Mouse (Mus musculus) lung, postnatal 0 days (tissue): Measurements from ENCODE around the gene Arhgef18. TPM values are rescaled to one million over a fixed set of nuclear protein-coding genes. Genes with fewer than 3 reads are reported as not detected.

ENCODE experiments used
- ATAC-seq: fragments of 200-750 bp; cut with Nextera tagmentation; 2 replicates; pipeline ENCODE4 v1.8.0; 2017; ENCODE audit warnings: moderate library complexity
- DNase-seq: peaks from one replicate; pipeline ENCODE4 v3.0.0-alpha.2; 2016; ENCODE audit warnings: low spot score
- H3K27ac ChIP-seq: fragments of 300-500 bp; sonication (generic); 2 replicates; pipeline ENCODE4 v1.5.1; 2014; ENCODE audit warnings: antibody characterized with exemption, mild to moderate bottlenecking, low read length, mixed read lengths
- H3K27me3 ChIP-seq: fragments of 300-500 bp; sonication (generic); replicated peaks from 2 replicates; pipeline ENCODE4 v1.6.1; 2014; ENCODE audit warnings: low read length, mixed read lengths; ENCODE audit not compliant: insufficient read depth
- H3K36me3 ChIP-seq: fragments of 300-500 bp; sonication (generic); 2 replicates; pipeline ENCODE4 v1.6.1; 2014; ENCODE audit warnings: low read length, mixed read lengths; ENCODE audit not compliant: insufficient read depth
- H3K4me1 ChIP-seq: fragments of 300-500 bp; sonication (generic); 2 replicates; pipeline ENCODE4 v1.6.1; 2014; ENCODE audit warnings: antibody characterized with exemption, low read depth, low read length, mixed read lengths; ENCODE audit not compliant: insufficient read depth
- H3K4me2 ChIP-seq: fragments of 300-500 bp; sonication (generic); replicated peaks from 2 replicates; pipeline ENCODE4 v1.6.1; 2014; ENCODE audit warnings: low read depth, mild to moderate bottlenecking, low read length, moderate library complexity, mixed read lengths
- H3K4me3 ChIP-seq: fragments of 300-500 bp; sonication (generic); 2 replicates; pipeline ENCODE4 v1.5.1; 2014; ENCODE audit warnings: low read depth, low read length
- H3K9ac ChIP-seq: fragments of 300-500 bp; sonication (generic); replicated peaks from 2 replicates; pipeline ENCODE4 v1.6.1; 2014; ENCODE audit warnings: low read depth, mild to moderate bottlenecking
- H3K9me3 ChIP-seq: fragments of 300-500 bp; sonication (generic); 2 replicates; pipeline ENCODE4 v1.6.1; 2016; ENCODE audit warnings: low read length, mixed read lengths
- CTCF ChIP-seq: IDR thresholded peaks from 2 replicates; pipeline ENCODE4 v1.5.1; 2016; ENCODE audit warnings: antibody characterized with exemption, mild to moderate bottlenecking
- EP300 ChIP-seq: IDR thresholded peaks from 2 replicates; pipeline ENCODE4 v1.6.1; 2016; ENCODE audit warnings: antibody characterized with exemption, mild to moderate bottlenecking, control low read depth
- WGBS: fragments of 180-500 bp; shearing (Covaris S2); extraction: QIAGEN DNeasy Blood & Tissue Kit; methylation state at CpG from one replicate; pipeline ENCODE4 v1.1.7; 2014; 5-methylcytosine and 5-hydroxymethylcytosine counted together
- polyA plus RNA-seq: library from polyadenylated mRNA; unstranded; fragments of >200 nt; fragmentation: Nextera tagmentation; extraction: Ambion mirVana; gene quantifications from 2 replicates; pipeline ENCODE4 v1.2.1, GENCODE M21; 2015

Arhgef18 gene
- polyA plus RNA-seq, 1 experiment from 2014 or later = 5.8 TPM

DNA sequence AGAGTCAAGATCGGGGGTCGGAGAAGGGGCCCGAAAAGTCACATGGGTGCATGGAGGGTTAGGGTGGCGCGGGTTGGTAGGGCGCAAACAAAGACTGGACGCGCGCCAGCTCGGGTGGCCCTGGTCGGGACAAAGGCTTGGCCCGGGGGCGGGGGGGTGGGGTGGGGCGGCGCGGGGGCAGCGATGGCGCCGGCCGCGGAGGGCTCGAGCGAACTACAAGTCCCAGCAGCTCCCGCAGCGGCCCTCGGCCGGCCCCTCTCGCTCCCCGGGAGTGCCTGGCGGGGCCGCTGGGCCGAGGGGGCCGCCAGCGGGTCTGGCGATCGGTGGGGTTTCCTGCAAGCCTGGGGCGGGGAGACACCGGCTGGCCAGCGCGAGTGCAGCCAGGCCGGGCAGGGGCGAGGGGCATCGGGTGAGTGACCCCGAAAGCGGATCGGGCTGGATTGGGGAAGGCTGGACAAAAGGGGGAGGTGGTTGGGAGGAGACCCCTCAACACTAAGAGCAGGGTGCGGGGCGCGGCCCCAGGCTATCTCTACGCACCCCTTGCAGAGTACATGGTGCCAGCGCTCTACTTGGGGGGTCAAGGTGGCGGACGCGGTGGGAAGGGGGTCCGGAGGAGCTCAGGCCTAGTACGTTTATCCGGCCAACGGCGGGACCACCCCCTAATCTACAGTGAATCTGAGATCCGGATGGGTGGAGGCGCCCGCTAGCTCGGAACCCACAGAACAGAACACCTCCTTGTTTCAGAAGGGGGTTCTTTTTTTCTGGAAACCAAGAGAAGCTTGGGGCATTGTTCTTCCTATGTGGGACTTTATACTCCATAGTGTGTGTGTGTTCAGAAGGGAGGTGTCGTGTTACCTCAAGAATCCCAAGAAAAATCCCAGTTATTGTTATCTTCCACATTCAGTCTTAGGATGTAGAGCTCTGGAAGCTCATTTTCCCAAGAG is 100.4 kb downstream of the Arhgef18 start, which contains the start of gene Zfp358:
Zfp358 (plus strand) TSS at position 238 of the 944 bp plus-strand sequence.
- H3K4me2 ChIP-seq = peak within 1 kb of the TSS; percentile 68
- H3K4me3 ChIP-seq = peak within 1 kb of the TSS; percentile 94
- peaks cover 9% of the 10 kb centered on the region; the same call in 1 of the 2 replicates for H3K36me3 ChIP-seq
- peak; percentile 89 for DNase-seq
- H3K9me3 ChIP-seq = no peaks in the 10 kb centered on the region
- peak; percentile 98 for ATAC-seq
- TF ChIP-seq EP300 = no peak
- no peak for TF ChIP-seq CTCF
- peaks cover 6% of the 10 kb centered on the region; the same call in 1 of the 2 replicates for H3K4me1 ChIP-seq
- 2% methylated on average over 43 of the region's 64 CpGs for WGBS
- no peaks in the 10 kb centered on the region for H3K27me3 ChIP-seq
- peak within 1 kb of the TSS; percentile 82 for H3K27ac ChIP-seq
- H3K9ac ChIP-seq = peak within 1 kb of the TSS; percentile 97

DNA sequence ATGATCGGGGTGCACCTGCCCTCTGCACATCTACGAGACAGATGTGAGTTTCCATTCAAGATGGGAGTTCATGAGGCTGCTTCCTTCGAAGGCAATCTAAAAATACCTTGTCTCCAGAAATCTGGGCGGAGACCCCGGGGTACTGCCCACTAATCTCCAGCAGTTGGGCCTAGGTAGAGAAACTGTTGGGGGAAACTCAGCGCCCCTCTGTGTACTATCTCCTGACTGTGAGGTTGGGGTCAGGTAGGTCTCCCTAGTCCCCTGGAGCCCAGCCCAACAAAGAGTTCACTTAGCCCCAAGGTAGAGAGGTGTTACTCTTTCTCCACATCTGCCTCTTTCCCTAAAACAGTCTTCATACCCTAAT is 101.0 kb downstream of the Arhgef18 start:
- WGBS = 24% methylated on average over 6 of the region's 6 CpGs
- Histone ChIP-seq H3K9ac (peak overlapping the region; percentile 97), H3K4me3 (peak overlapping the region; percentile 94), H3K27ac (peak overlapping the region; percentile 82; the same call in 1 of the 2 replicates), H3K27me3 (no peaks in the 10 kb centered on the region), H3K36me3 (peaks cover 9% of the 10 kb centered on the region; the same call in 1 of the 2 replicates), H3K9me3 (no peaks in the 10 kb centered on the region), H3K4me1 (peaks cover 6% of the 10 kb centered on the region; the same call in 1 of the 2 replicates), H3K4me2 (peak overlapping the region; percentile 68)
- no peak for TF ChIP-seq CTCF
- TF ChIP-seq EP300 = no peak
- no peak for DNase-seq
- no peak for ATAC-seq

DNA sequence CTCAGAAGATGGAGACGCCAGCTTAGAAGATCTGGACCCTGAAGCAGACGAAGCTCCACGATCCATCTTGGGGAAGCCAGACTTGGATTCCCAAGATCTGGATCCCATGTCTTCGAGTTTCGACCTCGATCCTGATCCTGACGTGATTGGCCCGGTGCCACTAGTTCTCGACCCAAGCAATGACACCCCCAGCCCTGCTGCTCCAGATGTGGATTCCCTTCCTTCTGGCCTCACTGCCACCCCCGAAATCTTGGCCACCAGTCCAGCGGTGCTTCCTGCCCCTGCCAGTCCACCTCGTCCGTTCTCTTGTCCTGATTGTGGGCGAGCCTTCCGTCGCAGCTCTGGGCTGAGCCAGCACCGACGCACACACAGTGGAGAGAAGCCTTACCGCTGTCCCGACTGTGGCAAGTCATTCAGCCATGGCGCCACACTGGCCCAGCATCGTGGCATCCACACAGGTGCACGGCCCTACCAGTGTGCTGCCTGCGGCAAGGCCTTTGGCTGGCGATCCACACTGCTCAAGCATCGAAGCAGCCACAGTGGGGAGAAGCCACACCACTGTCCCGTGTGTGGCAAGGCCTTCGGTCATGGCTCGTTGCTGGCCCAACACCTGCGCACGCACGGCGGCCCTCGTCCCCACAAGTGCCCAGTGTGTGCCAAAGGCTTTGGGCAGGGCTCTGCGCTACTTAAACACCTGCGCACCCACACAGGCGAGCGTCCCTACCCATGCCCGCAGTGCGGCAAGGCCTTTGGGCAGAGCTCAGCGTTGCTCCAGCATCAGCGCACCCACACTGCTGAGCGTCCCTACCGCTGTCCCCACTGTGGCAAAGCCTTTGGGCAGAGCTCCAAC is 103.0 kb downstream of the Arhgef18 start:
- ATAC-seq = no peak
- TF ChIP-seq CTCF = no peak
- TF ChIP-seq EP300 = no peak
- no peak for DNase-seq
- H3K4me3 ChIP-seq = no peak overlapping the region
- peaks cover 7% of the 10 kb centered on the region; the same call in 1 of the 2 replicates for H3K4me1 ChIP-seq
- H3K27ac ChIP-seq = no peak overlapping the region
- H3K4me2 ChIP-seq = no peak overlapping the region
- no peaks in the 10 kb centered on the region for H3K27me3 ChIP-seq
- 96% methylated on average over 43 of the region's 44 CpGs for WGBS
- H3K9me3 ChIP-seq = no peaks in the 10 kb centered on the region
- peaks cover 9% of the 10 kb centered on the region; the same call in 1 of the 2 replicates for H3K36me3 ChIP-seq
- H3K9ac ChIP-seq = no peak overlapping the region

DNA sequence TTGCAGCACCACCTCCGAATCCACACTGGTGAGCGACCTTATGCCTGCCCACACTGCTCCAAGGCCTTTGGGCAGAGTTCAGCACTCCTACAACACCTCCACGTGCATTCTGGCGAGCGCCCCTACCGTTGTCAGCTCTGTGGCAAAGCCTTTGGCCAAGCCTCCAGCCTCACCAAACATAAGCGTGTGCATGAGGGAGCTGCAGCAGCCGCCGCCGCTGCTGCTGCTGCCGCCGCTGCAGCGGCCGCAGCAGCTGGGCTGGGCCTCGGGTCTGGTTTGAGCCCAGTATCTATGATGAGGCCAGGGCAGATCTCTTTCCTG is 103.6 kb downstream of the Arhgef18 start:
- TF ChIP-seq EP300 (no peak), CTCF (no peak)
- H3K36me3 ChIP-seq = peaks cover 9% of the 10 kb centered on the region; the same call in 1 of the 2 replicates
- WGBS = 93% methylated on average over 15 of the region's 15 CpGs

DNA sequence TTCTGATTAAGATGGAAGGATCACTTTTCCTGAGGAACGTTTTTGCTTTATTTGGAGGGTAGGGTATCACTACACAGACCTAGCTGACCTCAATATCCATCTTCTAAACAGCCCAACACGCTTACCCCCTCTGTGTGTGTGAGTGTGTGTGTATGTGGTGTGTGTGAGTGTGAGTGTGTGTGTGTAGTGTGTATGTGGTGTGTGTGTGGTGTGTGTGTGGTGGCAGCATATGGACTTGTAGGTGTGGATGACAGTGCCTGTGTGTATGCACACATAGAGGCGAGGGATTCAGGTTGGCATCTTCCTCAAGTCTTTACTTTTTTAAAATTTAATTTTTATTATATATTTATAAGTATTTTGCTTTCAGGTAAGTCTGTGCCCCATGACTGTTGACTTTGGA is 105.8 kb downstream of the Arhgef18 start:
- ATAC-seq (no peak), DNase-seq (no peak)
- peaks cover 13% of the 10 kb centered on the region; the same call in 1 of the 2 replicates for H3K4me1 ChIP-seq
- 83% methylated on average over 3 of the region's 3 CpGs for WGBS
- H3K4me2 ChIP-seq = no peak overlapping the region
- peaks cover 9% of the 10 kb centered on the region; the same call in 1 of the 2 replicates for H3K36me3 ChIP-seq
- H3K4me3 ChIP-seq = no peak overlapping the region
- no peak for TF ChIP-seq EP300
- no peak for TF ChIP-seq CTCF
- no peaks in the 10 kb centered on the region for H3K9me3 ChIP-seq
- H3K27me3 ChIP-seq = no peaks in the 10 kb centered on the region
- H3K27ac ChIP-seq = no peak overlapping the region
- no peak overlapping the region for H3K9ac ChIP-seq

More for the DNA sequence above, 103.6 kb downstream of the Arhgef18 start:
- H3K9me3 ChIP-seq = no peaks in the 10 kb centered on the region
- no peak overlapping the region for H3K9ac ChIP-seq
- no peaks in the 10 kb centered on the region for H3K27me3 ChIP-seq
- no peak overlapping the region for H3K4me3 ChIP-seq
- H3K4me2 ChIP-seq = no peak overlapping the region
- H3K4me1 ChIP-seq = peaks cover 13% of the 10 kb centered on the region; the same call in 1 of the 2 replicates
- H3K27ac ChIP-seq = no peak overlapping the region
- no peak for ATAC-seq
- no peak for DNase-seq

DNA sequence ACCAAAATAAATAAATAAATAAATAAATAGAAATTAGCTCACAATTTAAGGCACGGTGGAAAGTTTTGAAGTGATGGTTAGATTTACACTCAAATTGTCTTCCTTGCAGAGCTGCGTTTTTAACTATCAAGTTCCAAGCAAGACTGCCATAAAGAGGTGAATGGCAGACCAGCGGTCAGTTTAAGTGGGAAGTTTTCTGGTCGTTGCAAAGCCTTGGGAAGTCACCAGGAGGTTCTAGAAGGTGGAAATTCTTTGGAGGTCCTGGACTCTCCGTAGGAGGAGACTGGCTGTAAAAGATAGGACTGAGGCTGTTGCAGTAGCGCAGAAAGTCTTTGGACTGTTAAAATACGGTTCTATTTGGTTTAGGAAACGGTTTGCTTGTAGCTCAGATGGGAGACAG is 106.9 kb downstream of the Arhgef18 start:
- no peaks in the 10 kb centered on the region for H3K9me3 ChIP-seq
- H3K4me1 ChIP-seq = peaks cover 7% of the 10 kb centered on the region; the same call in 1 of the 2 replicates
- ATAC-seq = peak; percentile 9
- peak overlapping the region; percentile 81 for H3K27ac ChIP-seq
- H3K4me2 ChIP-seq = peak overlapping the region; percentile 86
- H3K4me3 ChIP-seq = peak overlapping the region; percentile 79
- 2% methylated on average over 8 of the region's 8 CpGs for WGBS
- no peaks in the 10 kb centered on the region for H3K27me3 ChIP-seq
- peaks cover 9% of the 10 kb centered on the region; the same call in 1 of the 2 replicates for H3K36me3 ChIP-seq
- H3K9ac ChIP-seq = peak overlapping the region; percentile 64
- no peak for TF ChIP-seq CTCF
- no peak for TF ChIP-seq EP300
- no peak for DNase-seq
